Mouse (Mus musculus): ENCODE data around the gene Pip4k2b.

Pip4k2b gene

DNA sequence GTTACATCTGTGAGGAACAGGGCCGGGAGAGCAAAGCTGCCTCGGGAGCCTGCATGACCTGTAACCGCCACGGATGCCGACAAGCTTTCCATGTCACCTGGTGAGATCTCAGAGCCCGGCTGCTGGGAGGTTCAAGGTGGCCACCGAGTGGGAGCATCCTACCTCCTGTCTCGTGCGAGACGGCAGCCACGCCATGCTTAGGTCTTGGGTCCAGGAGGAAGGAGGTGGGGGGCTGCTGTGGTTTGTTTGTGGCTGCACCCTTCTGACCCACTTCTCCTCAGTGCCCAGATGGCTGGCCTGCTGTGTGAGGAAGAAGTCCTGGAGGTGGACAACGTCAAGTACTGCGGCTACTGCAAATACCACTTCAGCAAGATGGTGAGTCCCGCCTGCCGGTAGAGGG lies 77.7 kb downstream of the Pip4k2b start:
- DNase-seq (ENCODE audit: low read depth, low spot score) = no peak

DNA sequence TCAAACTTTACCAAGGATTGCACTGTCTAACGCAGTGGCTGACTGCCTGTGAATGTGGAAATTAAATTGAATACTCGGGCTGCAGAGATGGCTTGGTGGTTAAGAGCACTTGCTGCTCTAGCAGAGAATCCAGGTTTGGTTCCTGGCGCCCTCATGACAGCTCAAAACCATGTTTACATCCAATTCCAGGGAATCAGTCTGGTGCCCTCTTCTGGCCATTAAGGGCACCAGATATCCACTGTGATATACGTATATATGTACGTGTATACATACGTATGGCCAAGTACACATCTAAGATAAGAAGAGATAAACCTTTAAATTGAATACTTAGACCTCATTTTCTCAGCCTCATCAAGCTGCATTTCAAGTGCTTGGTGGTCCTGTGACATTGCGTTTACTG lies 78.3 kb downstream of the Pip4k2b start:
- no peak for DNase-seq (ENCODE audit: low read depth, low spot score)

DNA sequence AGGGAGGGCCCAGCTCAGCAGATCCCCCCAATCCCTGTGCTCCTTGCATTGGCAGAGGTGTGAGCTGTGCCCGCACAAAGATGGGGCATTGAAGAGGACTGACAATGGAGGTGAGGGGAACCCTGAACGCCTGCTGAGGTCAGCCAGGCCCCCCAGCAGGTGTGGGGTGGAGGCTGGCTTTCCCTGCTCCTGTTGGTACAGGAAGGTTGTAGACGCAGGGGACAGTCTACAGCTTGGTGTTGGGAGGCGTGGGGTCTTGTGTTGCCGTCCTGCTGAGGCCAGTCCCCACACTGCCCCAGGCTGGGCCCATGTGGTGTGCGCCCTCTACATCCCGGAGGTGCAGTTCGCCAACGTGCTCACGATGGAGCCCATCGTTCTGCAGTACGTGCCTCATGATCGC lies 79.1 kb downstream of the Pip4k2b start:
- DNase-seq (ENCODE audit: low read depth, low spot score) = no peak
